Mouse (Mus musculus) embryonic fibroblast, embryonic 13.5 days (primary cell): Measurements from ENCODE around the gene Nlrp1b.

Source experiments
- CTCF ChIP-seq: IDR thresholded peaks from 2 replicates; pipeline ENCODE4 v1.5.1; 2011; ENCODE audit warnings: mild to moderate bottlenecking, control low read depth, low read length, moderate library complexity, borderline replicate concordance; ENCODE audit not compliant: insufficient read depth
- POLR2A ChIP-seq: IDR thresholded peaks from 2 replicates; pipeline ENCODE4 v1.6.1; 2011; ENCODE audit warnings: low read depth, mild to moderate bottlenecking, control low read depth, low read length, moderate library complexity

- TF ChIP-seq CTCF (no peak), POLR2A (no peak)
These were observed 31.2 kb downstream of the Nlrp1b start for GRCm38 (mm10) chr11:71199349-71199748.
